Mouse (Mus musculus) ES-E14 (cell line): Measurements from ENCODE around the gene Mtx1. TPM values are rescaled to one million over a fixed set of nuclear protein-coding genes. Genes with fewer than 3 reads are reported as not detected.
"Not testable (repeated sequence)": the region's sequence is repeated elsewhere in the genome, so short reads cannot be mapped to it uniquely, and the experiment has no call there.

Experiments
- DNase-seq: peaks from one replicate; pipeline ENCODE4 v3.0.0-alpha.2; 2013; ENCODE audit warnings: low read depth, low spot score
- H3K27ac ChIP-seq: 2 replicates; pipeline ENCODE4 v1.5.1; 2012; ENCODE audit warnings: low read depth, mild to moderate bottlenecking, low read length, moderate library complexity, mixed read lengths; ENCODE audit not compliant: poor library complexity, insufficient read depth, severe bottlenecking
- H3K36me3 ChIP-seq: 2 replicates; pipeline ENCODE4 v1.6.1; 2012; ENCODE audit warnings: mild to moderate bottlenecking, low read length, moderate library complexity, mixed read lengths; ENCODE audit not compliant: control insufficient read depth, poor library complexity, insufficient read depth, severe bottlenecking
- H3K4me1 ChIP-seq, 2 experiments: fragments of 150-350 bp in 1 of 2; sonication (generic) in 1 of 2; 2 replicates each; pipeline ENCODE4 v1.6.1; 2012; ENCODE audit warnings: low read length in 2 of 2, mild to moderate bottlenecking in 1 of 2, mixed read lengths in 1 of 2; ENCODE audit not compliant: control insufficient read depth in 2 of 2, insufficient read depth in 2 of 2, poor library complexity in 1 of 2
- H3K4me3 ChIP-seq, 2 experiments: fragments of 150-350 bp in 1 of 2; sonication (generic) in 1 of 2; 2 replicates each; pipeline ENCODE4 v1.5.1; 2012; ENCODE audit warnings: low read length in 2 of 2, low read depth in 1 of 2, mild to moderate bottlenecking in 1 of 2, mixed read lengths in 1 of 2; ENCODE audit not compliant: insufficient read depth in 1 of 2, poor library complexity in 1 of 2, severe bottlenecking in 1 of 2
- H3K9ac ChIP-seq: 2 replicates; pipeline ENCODE4 v1.6.1; 2012; ENCODE audit warnings: low read depth, mild to moderate bottlenecking, low read length, mixed read lengths; ENCODE audit not compliant: poor library complexity, insufficient read depth, severe bottlenecking
- H3K9me3 ChIP-seq: fragments of 150-350 bp; sonication (generic); 2 replicates; pipeline ENCODE4 v1.6.1; 2012; ENCODE audit warnings: low read depth, mild to moderate bottlenecking, low read length; ENCODE audit not compliant: control insufficient read depth, insufficient read depth
- CHD2 ChIP-seq: IDR thresholded peaks from 2 replicates; pipeline ENCODE4 v1.6.1; 2014; ENCODE audit warnings: mild to moderate bottlenecking, low read depth, low read length, inconsistent platforms
- HCFC1 ChIP-seq: IDR thresholded peaks from 2 replicates; pipeline ENCODE4 v1.6.1; 2012; ENCODE audit warnings: low read length, inconsistent platforms, borderline replicate concordance; ENCODE audit not compliant: insufficient read depth
- MAFK ChIP-seq: IDR thresholded peaks from 2 replicates; pipeline ENCODE4 v1.6.1; 2014; ENCODE audit warnings: mild to moderate bottlenecking, low read depth, low read length, inconsistent platforms; ENCODE audit not compliant: insufficient read depth
- ZC3H11A ChIP-seq: IDR thresholded peaks from 2 replicates; pipeline ENCODE4 v1.6.1; 2012; ENCODE audit warnings: low read depth, mild to moderate bottlenecking, inconsistent platforms, low read length, borderline replicate concordance
- ZNF384 ChIP-seq: IDR thresholded peaks from 2 replicates; pipeline ENCODE4 v1.6.1; 2012; ENCODE audit warnings: low read depth, low read length, inconsistent platforms
- in situ Hi-C, 2 experiments: fragments of 600-800 bp; cut with MboI; formaldehyde crosslinking; loops; one replicate each; pipeline ENCODE4 v1.15.1; 2025; ENCODE audit warnings: low sequenced_read_pairs in 2 of 2, inconsistent platforms in 1 of 2; ENCODE audit not compliant: unreplicated experiment in 2 of 2
- total RNA-seq: library from RNA; depleted of rRNA; stranded (reverse); fragments of 300-350 nt; gene quantifications from 2 replicates; pipeline ENCODE4 v1.2.3, GENCODE M21; 2012

Gene Mtx1
- total RNA-seq, 1 experiment = 251 TPM

DNA sequence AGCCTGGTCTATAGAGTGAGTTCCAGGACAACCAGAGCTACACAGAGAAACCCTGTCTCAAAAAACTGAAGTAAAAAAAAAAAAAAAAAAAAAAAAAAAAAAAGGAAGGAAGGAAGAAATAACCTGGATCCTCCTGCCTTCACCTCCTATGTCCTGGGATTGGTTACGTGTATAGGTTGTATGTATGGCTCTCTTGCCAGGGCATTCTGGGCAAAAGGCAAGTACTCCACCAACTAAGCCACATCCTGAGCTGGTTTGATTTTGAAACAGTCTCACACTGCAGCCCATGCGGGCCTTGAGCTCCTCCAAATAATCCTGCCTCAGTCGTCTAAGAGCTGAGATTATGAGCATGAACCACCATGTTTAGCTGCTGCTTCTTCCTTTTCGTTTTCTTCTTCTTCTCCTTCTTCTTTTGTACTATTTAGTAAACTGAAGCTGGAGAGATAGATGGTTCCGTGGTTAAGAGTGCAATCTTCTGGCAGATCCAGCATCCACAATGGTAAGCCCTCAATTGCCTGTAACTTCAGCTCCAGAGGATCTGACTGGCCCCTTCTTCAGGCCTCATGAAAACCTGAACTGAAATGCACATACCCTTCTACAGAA, 63.1 kb downstream of the Mtx1 start:
- in situ Hi-C loops = no loop called here
- peaks cover 15% of the 10 kb centered on the region for H3K36me3 ChIP-seq
- peak overlapping the region; percentile 99 for H3K4me3 ChIP-seq
- peak overlapping the region; percentile 41; the same call in 1 of the 2 replicates for H3K9ac ChIP-seq
- peaks cover 5 to 6% of the 10 kb centered on the region in 2 experiments; a peak in 3 of 4 replicates for H3K4me1 ChIP-seq
- H3K9me3 ChIP-seq = no peaks in the 10 kb centered on the region
- DNase-seq = no peak
- peak overlapping the region; percentile 13; the same call in 1 of the 2 replicates for H3K27ac ChIP-seq
- peak; percentile 70; the same call in 1 of the 2 replicates for TF ChIP-seq ZNF384
- no peak for TF ChIP-seq ZC3H11A

DNA sequence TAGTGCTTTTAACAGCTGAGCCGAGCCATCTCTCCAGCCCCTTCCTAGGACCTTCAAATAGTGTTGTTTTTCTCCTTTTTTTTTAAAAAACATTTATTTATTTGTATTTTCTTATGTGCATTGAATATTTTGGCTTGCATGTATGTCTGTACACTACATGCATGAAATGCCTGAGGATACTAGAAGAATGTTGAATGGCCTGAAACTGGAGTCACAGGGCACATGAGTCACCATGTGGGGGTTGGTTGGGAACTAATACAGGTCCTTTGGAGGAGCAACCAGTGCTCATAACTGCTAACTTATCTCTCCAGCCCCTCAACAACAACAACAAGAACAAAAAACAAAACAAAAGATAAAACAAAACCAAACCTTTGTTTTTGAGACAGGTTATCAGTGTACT, 63.8 kb downstream of the Mtx1 start:
- H3K4me3 ChIP-seq = no peak overlapping the region
- in situ Hi-C loops = no loop called here
- no peak for TF ChIP-seq CHD2
- no peak for TF ChIP-seq ZC3H11A
- no peak for TF ChIP-seq MAFK
- no peak for TF ChIP-seq HCFC1
- no peak for TF ChIP-seq ZNF384
- H3K4me1 ChIP-seq = peaks cover 5 to 11% of the 10 kb centered on the region in 2 experiments; a peak in 3 of 4 replicates
- no peak overlapping the region for H3K27ac ChIP-seq
- no peak for DNase-seq
- no peak overlapping the region for H3K9ac ChIP-seq
- H3K9me3 ChIP-seq = no peaks in the 10 kb centered on the region
- H3K36me3 ChIP-seq = peaks cover 11% of the 10 kb centered on the region

DNA sequence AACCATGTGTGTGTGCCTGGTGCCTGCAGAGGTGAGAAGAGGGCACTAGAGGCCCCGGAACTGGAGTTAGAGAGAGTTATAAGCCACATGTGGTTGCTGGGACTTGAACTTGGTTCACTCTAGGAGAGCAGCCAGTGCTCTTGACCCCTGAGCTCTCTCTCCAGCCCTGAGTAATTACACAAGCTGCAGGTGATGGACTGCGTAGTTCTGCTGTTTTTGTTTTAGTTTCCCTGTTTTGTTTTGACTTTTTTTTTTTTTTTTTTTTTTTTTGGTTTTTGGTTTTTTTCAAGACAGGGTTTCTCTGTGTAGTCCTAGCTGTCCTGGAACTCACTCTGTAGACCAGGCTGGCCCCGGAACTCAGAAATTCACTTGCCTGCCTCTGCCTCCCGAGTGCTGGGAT, 65.1 kb downstream of the Mtx1 start:
- no peak overlapping the region for H3K9ac ChIP-seq
- no peak overlapping the region for H3K4me3 ChIP-seq
- H3K27ac ChIP-seq = no peak overlapping the region
- no peaks in the 10 kb centered on the region for H3K9me3 ChIP-seq
- H3K4me1 ChIP-seq = peaks cover 5 to 8% of the 10 kb centered on the region in 2 experiments; a peak in 3 of 4 replicates
- H3K36me3 ChIP-seq = peaks cover under 1% of the 10 kb centered on the region; the same call in 1 of the 2 replicates
- TF ChIP-seq CHD2 = no peak
- TF ChIP-seq ZNF384 = 0 out of 2 replicates have a peak, but pooled peaks have one; percentile 14
- no peak for TF ChIP-seq HCFC1
- TF ChIP-seq MAFK = no peak
- no peak for TF ChIP-seq ZC3H11A
- no peak for DNase-seq
- in situ Hi-C loops = no loop called here

DNA sequence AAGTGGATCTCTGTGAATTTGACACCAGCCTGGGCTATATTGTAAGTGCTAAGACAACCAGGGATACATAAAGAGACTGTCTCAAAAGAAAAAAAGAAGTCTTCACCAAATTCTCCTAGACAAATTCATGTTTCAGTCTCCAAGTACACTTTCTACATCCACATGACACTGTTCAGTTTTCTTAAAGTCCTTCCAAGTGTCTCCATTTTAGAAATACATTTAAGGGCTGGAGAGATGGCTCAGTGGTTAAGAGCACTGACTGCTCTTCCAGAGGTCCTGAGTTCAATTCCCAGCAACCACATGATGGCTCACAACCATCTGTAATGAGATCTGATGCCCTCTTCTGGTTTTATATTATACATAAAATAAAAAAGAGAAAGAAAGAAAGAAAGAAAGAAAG, 65.7 kb downstream of the Mtx1 start:
- H3K4me1 ChIP-seq, DNase-seq, H3K9ac ChIP-seq, H3K27ac ChIP-seq, in situ Hi-C loops, H3K36me3 ChIP-seq, H3K9me3 ChIP-seq, H3K4me3 ChIP-seq: not testable (repeated sequence)

DNA sequence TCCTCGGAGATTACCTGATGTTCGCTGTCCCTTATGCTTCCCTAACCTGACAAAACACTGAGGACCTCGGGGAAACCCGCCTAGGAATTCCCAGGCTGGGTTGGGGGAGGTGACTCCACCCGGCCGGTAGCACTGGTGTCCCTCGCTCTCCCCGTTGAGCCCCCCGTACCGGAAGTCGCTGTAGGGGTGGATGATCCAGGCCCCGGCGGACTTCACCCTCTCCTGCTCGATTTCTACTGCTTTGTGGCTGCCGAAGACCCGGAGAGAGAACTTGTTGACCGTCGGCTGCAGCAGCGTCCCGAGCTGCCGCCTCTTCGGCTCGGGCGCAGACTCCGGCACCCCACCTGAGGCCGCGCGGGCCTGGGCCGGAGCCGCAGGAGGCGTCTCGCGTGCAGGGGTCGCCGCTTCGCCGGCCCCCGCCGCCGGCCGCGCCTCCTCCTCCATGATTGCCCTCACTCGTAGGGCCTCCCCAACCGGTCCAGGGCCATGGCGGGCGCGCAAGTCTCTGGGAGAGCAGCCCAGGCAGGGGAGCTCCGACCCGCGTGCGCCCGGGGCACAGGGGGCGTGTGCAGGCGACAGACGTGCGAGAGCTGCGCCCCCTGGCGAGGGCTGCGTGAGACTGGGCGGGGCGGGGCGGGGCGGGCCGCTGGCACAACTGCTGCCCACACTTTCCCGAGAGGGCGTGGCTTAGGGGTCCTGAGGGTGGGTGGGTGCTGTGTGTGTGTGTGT, 67.1 kb downstream of the Mtx1 start, which contains the start of gene Hcn3:
Hcn3 (minus strand) TSS at position 581 of the 729 bp plus-strand sequence.
- no peak within 1 kb of the TSS; the same call in 1 of the 2 replicates for H3K27ac ChIP-seq
- in situ Hi-C loops = no loop called here
- no peaks in the 10 kb centered on the region for H3K36me3 ChIP-seq
- H3K4me3 ChIP-seq = peak within 1 kb of the TSS; percentile 78 to 93
- no peaks in the 10 kb centered on the region for H3K9me3 ChIP-seq
- no peak for DNase-seq
- no peak; the same call in 1 of the 2 replicates for TF ChIP-seq HCFC1
- TF ChIP-seq CHD2 = no peak
- no peak for TF ChIP-seq ZNF384
- TF ChIP-seq MAFK = no peak
- no peak for TF ChIP-seq ZC3H11A
- peak within 1 kb of the TSS; percentile 76 for H3K9ac ChIP-seq
- H3K4me1 ChIP-seq = peaks cover 5 to 8% of the 10 kb centered on the region in 2 experiments; a peak in 3 of 4 replicates
